Mouse (Mus musculus) liver, adult 2 months (tissue): ENCODE measurements around the gene Best1. TPM values are rescaled to one million over a fixed set of nuclear protein-coding genes. Genes with fewer than 3 reads are reported as not detected.

Experiments
- DNase-seq: peaks from one replicate; pipeline ENCODE4 v3.0.0-alpha.2; 2011; ENCODE audit warnings: low read depth, low spot score; ENCODE audit errors: extremely low read depth
- H3K27ac ChIP-seq: fragments of 200-500 bp; replicated peaks from 2 replicates; pipeline ENCODE4 v1.5.1; 2012; ENCODE audit warnings: low read depth, mild to moderate bottlenecking, control low read depth, inconsistent platforms, low read length; ENCODE audit not compliant: insufficient read depth
- H3K27me3 ChIP-seq: fragments of 200-500 bp; 2 replicates; pipeline ENCODE4 v1.6.1; 2012; ENCODE audit warnings: mild to moderate bottlenecking, moderate library complexity, low read length, inconsistent platforms; ENCODE audit not compliant: control insufficient read depth, insufficient read depth
- H3K36me3 ChIP-seq: fragments of 200-500 bp; 2 replicates; pipeline ENCODE4 v1.6.1; 2012; ENCODE audit warnings: low read length, inconsistent platforms; ENCODE audit not compliant: control insufficient read depth, insufficient read depth
- H3K4me1 ChIP-seq: fragments of 200-500 bp; 2 replicates; pipeline ENCODE4 v1.6.1; 2011; ENCODE audit warnings: low read length; ENCODE audit not compliant: control insufficient read depth, insufficient read depth
- H3K4me3 ChIP-seq: fragments of 200-500 bp; 2 replicates; pipeline ENCODE4 v1.5.1; 2011; ENCODE audit warnings: low read depth, mild to moderate bottlenecking, control low read depth, low read length, moderate library complexity; ENCODE audit not compliant: insufficient read depth
- H3K79me2 ChIP-seq: fragments of 200-500 bp; 2 replicates; pipeline ENCODE4 v1.6.1; 2012; ENCODE audit warnings: inconsistent platforms, mild to moderate bottlenecking, low read length, moderate library complexity; ENCODE audit not compliant: control insufficient read depth, insufficient read depth
- H3K9ac ChIP-seq: fragments of 200-500 bp; 2 replicates; pipeline ENCODE4 v1.6.1; 2012; ENCODE audit warnings: low read depth, mild to moderate bottlenecking, control low read depth, inconsistent platforms, low read length
- CTCF ChIP-seq: fragments of 200-500 bp; IDR thresholded peaks from 2 replicates; pipeline ENCODE4 v1.5.1; 2011; ENCODE audit warnings: low read depth, low read length, control low read depth
- POLR2A ChIP-seq: fragments of 200-500 bp; IDR thresholded peaks from 2 replicates; pipeline ENCODE4 v1.6.1; 2011; ENCODE audit warnings: low read length, control low read depth; ENCODE audit not compliant: insufficient read depth; ENCODE audit errors: extremely low read depth
- WGBS: fragments of 180-500 bp; shearing (Covaris S2); methylation state at CpG from one replicate; pipeline ENCODE4 v1.1.7; 2018; 5-methylcytosine and 5-hydroxymethylcytosine counted together
- polyA plus RNA-seq: library from polyadenylated mRNA; depleted of rRNA; stranded (reverse); fragments of >200 nt; gene quantifications from 2 replicates; pipeline ENCODE4 v1.2.3, GENCODE M21; 2012
- total RNA-seq: library from RNA; depleted of rRNA; stranded (reverse); fragments of >200 nt; gene quantifications from 2 replicates; pipeline ENCODE4 v1.2.3, GENCODE M21; 2014

Gene Best1
- total and polyA plus RNA-seq, 2 experiments, result 0.05 TPM; not detected in 1

DNA sequence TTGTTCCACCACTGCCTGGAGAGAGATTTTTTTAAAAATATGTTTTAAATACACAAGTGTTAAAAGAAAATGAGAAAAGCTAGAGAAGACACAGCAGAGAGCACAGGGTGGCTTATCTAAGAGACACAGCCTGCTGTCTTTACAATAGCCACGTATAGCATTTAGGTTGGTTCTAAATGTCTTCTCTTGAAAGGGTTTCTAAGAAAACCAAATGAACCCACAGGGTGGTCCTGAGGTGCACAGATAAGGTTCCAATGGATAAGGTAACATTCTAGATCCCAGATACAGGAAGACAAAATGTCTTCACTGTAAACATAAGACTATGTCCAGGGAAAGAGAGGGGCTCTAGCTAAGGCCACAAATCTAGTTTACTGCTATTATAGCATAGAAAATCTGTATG, 46.0 kb downstream of the Best1 start:
- H3K27me3 ChIP-seq, result no peaks in the 10 kb centered on the region
- H3K4me1 ChIP-seq, result peaks cover 4% of the 10 kb centered on the region; the same call in 1 of the 2 replicates
- H3K4me3 ChIP-seq, result no peak overlapping the region
- H3K9ac ChIP-seq, result no peak overlapping the region
- H3K79me2 ChIP-seq, result 0 out of 2 replicates have a peak, but pooled peaks cover 3% of the 10 kb centered on the region
- H3K36me3 ChIP-seq, result no peaks in the 10 kb centered on the region
- WGBS, result 63% methylated on average over 1 of the region's 1 CpGs
- TF ChIP-seq CTCF (no peak), POLR2A (no peak)
- no peak for DNase-seq
- H3K27ac ChIP-seq, result peak overlapping the region; percentile 98

DNA sequence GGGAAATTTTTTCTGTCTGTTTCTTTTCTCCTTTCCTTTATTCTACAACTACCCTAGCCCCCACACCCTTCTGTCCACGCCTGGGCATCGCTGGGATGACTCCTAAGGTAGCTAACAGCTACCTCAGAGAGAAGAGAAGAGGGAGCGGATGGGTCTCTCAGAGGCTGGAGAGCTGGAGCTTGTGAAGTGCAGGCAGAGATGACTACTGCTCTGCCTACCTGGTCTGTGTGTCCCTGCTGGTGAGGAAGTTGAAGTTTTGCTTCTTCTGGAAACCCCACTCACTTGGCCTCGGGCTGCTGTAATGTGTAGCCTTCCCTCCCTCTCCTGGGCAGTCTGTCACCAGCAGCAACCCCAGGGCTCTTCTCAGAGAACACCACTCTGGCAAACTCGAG, 46.6 kb downstream of the Best1 start:
- no peak for DNase-seq

DNA sequence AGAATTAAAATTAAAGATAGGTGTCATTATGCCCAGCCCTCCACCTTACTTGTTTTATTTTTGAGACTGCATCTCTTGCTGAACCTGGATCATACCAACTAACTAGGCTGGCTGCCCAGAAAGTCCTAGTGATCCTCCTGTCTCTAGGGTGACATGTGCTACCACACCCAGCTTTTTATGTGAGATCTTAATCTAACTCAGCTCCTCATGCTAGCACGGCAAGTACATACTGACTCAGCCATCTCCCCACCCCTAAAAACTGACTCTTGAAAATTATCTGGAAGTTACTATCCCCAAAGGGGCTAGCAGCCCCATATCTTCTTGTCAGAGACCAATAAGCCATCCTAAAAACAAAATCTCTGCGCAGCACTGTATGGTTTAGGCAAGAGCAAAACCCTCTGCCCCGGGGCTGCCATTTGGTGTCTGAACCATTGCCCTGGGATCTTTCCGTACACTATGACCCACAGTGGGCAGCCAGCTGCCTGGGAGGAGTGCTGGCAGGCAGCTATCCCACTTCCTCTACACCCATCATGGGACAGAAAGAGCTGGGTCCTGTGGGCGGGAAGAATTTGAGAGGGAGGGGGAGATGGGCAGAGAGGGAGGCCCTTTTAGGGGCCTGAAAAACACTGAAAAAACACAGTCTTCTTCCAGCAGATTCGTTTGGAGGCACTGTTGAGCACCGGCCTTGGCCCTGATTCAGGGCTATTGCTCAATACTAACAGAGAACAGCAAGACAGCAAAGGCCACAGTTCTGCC, 47.2 kb downstream of the Best1 start:
- Histone ChIP-seq H3K4me1 (peaks cover 7% of the 10 kb centered on the region), H3K79me2 (0 out of 2 replicates have a peak, but pooled peaks cover 3% of the 10 kb centered on the region), H3K4me3 (no peak overlapping the region), H3K27me3 (no peaks in the 10 kb centered on the region), H3K27ac (peak overlapping the region; percentile 98), H3K9ac (no peak overlapping the region), H3K36me3 (no peaks in the 10 kb centered on the region)
- TF ChIP-seq POLR2A (no peak), CTCF (no peak)
- WGBS, result 4% methylated on average over 7 of the region's 7 CpGs
- peak; percentile 91 for DNase-seq

More for the DNA sequence above, 46.6 kb downstream of the Best1 start:
- WGBS, result 8% methylated on average over 5 of the region's 5 CpGs
- Histone ChIP-seq H3K27ac (peak overlapping the region; percentile 98), H3K4me1 (peaks cover 6% of the 10 kb centered on the region), H3K4me3 (peak overlapping the region; percentile 53), H3K79me2 (0 out of 2 replicates have a peak, but pooled peaks cover 3% of the 10 kb centered on the region), H3K9ac (peak overlapping the region; percentile 81), H3K36me3 (no peaks in the 10 kb centered on the region), H3K27me3 (no peaks in the 10 kb centered on the region)
- TF ChIP-seq POLR2A (no peak), CTCF (peak; percentile 14; the same call in 1 of the 2 replicates)

DNA sequence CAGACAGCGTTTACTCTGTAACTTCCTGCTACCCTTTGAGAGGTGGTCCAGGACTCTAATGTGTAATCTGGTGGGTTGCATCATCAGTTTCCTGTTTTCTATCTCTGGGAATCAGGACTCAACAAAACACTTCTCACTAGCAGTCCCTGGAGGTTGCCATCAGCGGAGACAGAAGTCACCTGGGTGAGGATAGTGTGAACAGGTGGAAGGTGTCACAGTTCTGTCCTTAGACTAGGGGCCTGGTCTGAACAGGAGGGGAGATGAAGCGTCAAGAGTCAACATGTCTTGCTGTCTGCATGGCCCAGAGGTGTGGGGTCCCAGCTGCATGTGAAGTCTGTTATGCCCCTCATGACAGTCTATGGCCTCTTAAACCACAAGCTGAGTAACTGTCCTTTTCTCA, 48.5 kb downstream of the Best1 start:
- TF ChIP-seq CTCF, result no peak
- no peak for TF ChIP-seq POLR2A
- Histone ChIP-seq H3K27ac (no peak overlapping the region), H3K27me3 (no peaks in the 10 kb centered on the region), H3K79me2 (0 out of 2 replicates have a peak, but pooled peaks cover 3% of the 10 kb centered on the region), H3K4me1 (peaks cover 7% of the 10 kb centered on the region), H3K36me3 (no peaks in the 10 kb centered on the region), H3K4me3 (no peak overlapping the region), H3K9ac (no peak overlapping the region)
- WGBS, result 78% methylated on average over 3 of the region's 3 CpGs
- no peak for DNase-seq

DNA sequence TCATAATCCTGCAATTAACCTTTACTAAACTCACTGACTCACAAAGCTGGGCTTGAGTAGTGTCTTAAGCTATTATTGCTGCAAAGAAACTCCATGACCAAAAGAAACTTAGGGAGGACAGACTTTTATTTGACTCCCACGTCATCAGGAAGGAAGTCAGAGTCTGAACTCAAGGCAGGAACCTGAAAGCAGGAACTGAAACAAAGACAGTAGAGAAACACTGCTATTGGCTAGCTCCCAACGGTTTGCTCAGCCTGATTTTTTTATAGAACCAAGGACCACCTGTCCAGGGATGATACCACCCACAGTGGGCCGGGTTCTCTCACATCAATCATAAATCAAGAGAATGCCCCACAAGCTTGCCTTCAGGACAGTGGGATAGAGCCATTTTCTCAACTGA, 49.0 kb downstream of the Best1 start:
- no peak for TF ChIP-seq POLR2A
- TF ChIP-seq CTCF, result no peak
- H3K36me3 ChIP-seq, result no peaks in the 10 kb centered on the region
- no peak overlapping the region for H3K4me3 ChIP-seq
- WGBS, result 80% methylated on average over 3 of the region's 3 CpGs
- 0 out of 2 replicates have a peak, but pooled peaks cover 3% of the 10 kb centered on the region for H3K79me2 ChIP-seq
- 0 out of 2 replicates have a peak overlapping the region, but pooled peaks have one; percentile 16 for H3K27ac ChIP-seq
- H3K27me3 ChIP-seq, result no peaks in the 10 kb centered on the region
- H3K4me1 ChIP-seq, result peaks cover 7% of the 10 kb centered on the region
- H3K9ac ChIP-seq, result no peak overlapping the region
- DNase-seq, result no peak

DNA sequence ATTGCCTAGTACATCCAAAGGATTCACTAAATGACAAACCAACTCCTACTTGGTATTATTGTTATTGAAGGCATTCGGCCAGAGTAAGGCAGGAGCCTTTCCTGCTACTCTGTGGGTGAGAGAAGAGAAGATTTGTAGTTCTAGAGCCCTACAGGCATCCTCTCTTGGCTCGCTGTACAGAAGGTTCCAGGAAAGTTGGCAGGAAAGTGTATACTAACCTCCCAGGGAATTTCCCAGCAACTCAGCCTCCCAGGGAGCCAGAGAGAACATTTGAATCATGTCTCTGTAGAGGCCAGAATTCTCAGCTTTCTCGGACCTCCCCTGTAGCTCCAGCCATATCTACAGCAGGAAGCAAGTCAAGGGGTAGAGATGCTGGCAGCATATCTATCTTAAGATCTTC, 54.4 kb downstream of the Best1 start:
- 65% methylated on average over 3 of the region's 3 CpGs for WGBS
- no peaks in the 10 kb centered on the region for H3K79me2 ChIP-seq
- no peaks in the 10 kb centered on the region for H3K27me3 ChIP-seq
- peaks cover 4% of the 10 kb centered on the region for H3K4me1 ChIP-seq
- no peak overlapping the region for H3K9ac ChIP-seq
- TF ChIP-seq CTCF, result no peak
- no peak for TF ChIP-seq POLR2A
- H3K36me3 ChIP-seq, result no peaks in the 10 kb centered on the region
- H3K4me3 ChIP-seq, result no peak overlapping the region
- no peak overlapping the region for H3K27ac ChIP-seq
- no peak for DNase-seq
